Mouse (Mus musculus) small intestine, adult 2 months (tissue): ENCODE measurements around the gene 2010111I01Rik.

Source experiments
- CTCF ChIP-seq: fragments of 200-500 bp; IDR thresholded peaks from 2 replicates; pipeline ENCODE4 v1.5.1; 2012; ENCODE audit warnings: low read depth, mild to moderate bottlenecking, control low read depth, inconsistent platforms, low read length, moderate library complexity, mixed read lengths; ENCODE audit not compliant: insufficient replicate concordance, insufficient read length; ENCODE audit errors: extremely low read depth
- POLR2A ChIP-seq: fragments of 200-500 bp; IDR thresholded peaks from 2 replicates; pipeline ENCODE4 v1.6.1; 2012; ENCODE audit warnings: low read depth, mild to moderate bottlenecking, control low read depth, inconsistent platforms, low read length, moderate library complexity

GRCm38 (mm10) chr13:63278141-63278631, 313.5 kb downstream of the 2010111I01Rik start:
- no peak for TF ChIP-seq CTCF
- TF ChIP-seq POLR2A = no peak
